Mouse (Mus musculus): ENCODE measurements around the gene Neurod4.

GRCm38 (mm10) chr10:130311534-130312227, 31.6 kb upstream of the Neurod4 start:
- TF ChIP-seq CTCF (IDR thresholded peaks at IDR 0.05; ENCODE audit: borderline replicate concordance, insufficient read depth, low read length) (no peak), POLR2A (IDR thresholded peaks at IDR 0.05; ENCODE audit: low read depth, low read length) (no peak)

Measured in embryonic fibroblast, embryonic 13.5 days (primary cell).